Mouse (Mus musculus) hindbrain, embryonic 16.5 days (tissue): ENCODE results near the gene Lamp2. TPM values are rescaled to one million over a fixed set of nuclear protein-coding genes. Genes with fewer than 3 reads are reported as not detected.

Experiments
- ATAC-seq: fragments of 200-750 bp; cut with Nextera tagmentation; 2 replicates; pipeline ENCODE4 v1.8.0; 2017; ENCODE audit warnings: moderate TSS enrichment, moderate library complexity
- H3K27ac ChIP-seq: fragments of 300-500 bp; sonication (generic); 2 replicates; pipeline ENCODE4 v1.5.1; 2014; ENCODE audit warnings: low read depth, mild to moderate bottlenecking, control low read depth, low read length, moderate library complexity
- H3K27me3 ChIP-seq: fragments of 300-500 bp; sonication (generic); replicated peaks from 2 replicates; pipeline ENCODE4 v1.6.1; 2014; ENCODE audit warnings: low read length; ENCODE audit not compliant: control insufficient read depth, insufficient read depth
- H3K36me3 ChIP-seq: fragments of 300-500 bp; sonication (generic); 2 replicates; pipeline ENCODE4 v1.6.1; 2014; ENCODE audit warnings: mild to moderate bottlenecking, low read length, moderate library complexity, mixed read lengths; ENCODE audit not compliant: control insufficient read depth, insufficient read depth
- H3K4me1 ChIP-seq: fragments of 300-500 bp; sonication (generic); 2 replicates; pipeline ENCODE4 v1.6.1; 2014; ENCODE audit warnings: low read depth, low read length; ENCODE audit not compliant: control insufficient read depth, insufficient read depth
- H3K4me2 ChIP-seq: fragments of 300-500 bp; sonication (generic); 2 replicates; pipeline ENCODE4 v1.6.1; 2014; ENCODE audit warnings: mild to moderate bottlenecking, low read length, control low read depth, moderate library complexity
- H3K4me3 ChIP-seq: fragments of 300-500 bp; sonication (generic); 2 replicates; pipeline ENCODE4 v1.5.1; 2014; ENCODE audit warnings: mild to moderate bottlenecking, low read length, control low read depth, moderate library complexity
- H3K9ac ChIP-seq: fragments of 300-500 bp; sonication (generic); 2 replicates; pipeline ENCODE4 v1.6.1; 2014; ENCODE audit warnings: low read depth, mild to moderate bottlenecking, control low read depth, low read length, moderate library complexity
- H3K9me3 ChIP-seq: fragments of 300-500 bp; sonication (generic); 2 replicates; pipeline ENCODE4 v1.6.1; 2014; ENCODE audit warnings: mild to moderate bottlenecking, low read length, moderate library complexity; ENCODE audit not compliant: control insufficient read depth
- WGBS: fragments of 180-500 bp; shearing (Covaris S2); extraction: QIAGEN DNeasy Blood & Tissue Kit; methylation state at CpG from one replicate; pipeline ENCODE4 v1.1.7; 2014; 5-methylcytosine and 5-hydroxymethylcytosine counted together
- polyA plus RNA-seq: library from polyadenylated mRNA; unstranded; fragments of >200 nt; fragmentation: Nextera tagmentation; extraction: Ambion mirVana; gene quantifications from 2 replicates; pipeline ENCODE4 v1.2.1, GENCODE M21; 2015

The Lamp2 gene
- polyA plus RNA-seq, 1 experiment from 2014 or later = 63.7 TPM

DNA sequence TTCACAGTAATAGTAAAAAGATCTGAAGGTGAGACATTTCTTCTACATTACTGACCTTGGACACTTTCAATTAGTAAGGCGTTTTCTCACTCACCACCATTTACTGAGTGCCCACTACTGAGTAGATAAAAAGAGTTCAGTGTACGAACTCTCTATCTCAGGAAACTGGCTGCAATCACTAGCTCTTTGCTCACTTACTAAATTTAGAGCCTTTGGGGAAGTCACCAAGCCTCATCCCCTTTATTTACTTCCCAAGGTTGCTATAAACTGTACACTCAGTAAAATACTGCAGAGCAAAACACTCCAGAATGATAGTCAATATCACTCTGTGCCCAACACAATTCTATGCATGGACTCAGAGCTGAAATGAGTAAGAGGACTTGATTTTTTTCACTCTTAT is 16.6 kb downstream of the Lamp2 start:
- Histone ChIP-seq H3K4me2 (no peak overlapping the region), H3K27ac (no peak overlapping the region), H3K36me3 (no peaks in the 10 kb centered on the region), H3K9ac (no peak overlapping the region), H3K4me1 (no peaks in the 10 kb centered on the region), H3K9me3 (no peaks in the 10 kb centered on the region), H3K4me3 (no peak overlapping the region), H3K27me3 (no peaks in the 10 kb centered on the region)
- 83% methylated on average over 2 of the region's 2 CpGs for WGBS
- no peak for ATAC-seq

- peak; percentile 93 for ATAC-seq
- 51% methylated on average over 7 of the region's 7 CpGs for WGBS
Measured at GRCm38 (mm10) chrX:38438147-38438791, 18.0 kb downstream of the Lamp2 start.

GRCm38 (mm10) chrX:38429455-38429854 is 26.8 kb downstream of the Lamp2 start:
- Histone ChIP-seq H3K9ac (no peak overlapping the region), H3K4me1 (no peaks in the 10 kb centered on the region), H3K9me3 (no peaks in the 10 kb centered on the region), H3K27me3 (no peaks in the 10 kb centered on the region), H3K4me3 (no peak overlapping the region), H3K36me3 (0 out of 2 replicates have a peak, but pooled peaks cover 2% of the 10 kb centered on the region), H3K4me2 (no peak overlapping the region), H3K27ac (no peak overlapping the region)
- WGBS = 95% methylated on average over 4 of the region's 4 CpGs
- no peak for ATAC-seq

More at GRCm38 (mm10) chrX:38438147-38438791, 18.0 kb downstream of the Lamp2 start:
- Histone ChIP-seq H3K27ac (no peak overlapping the region), H3K4me3 (no peak overlapping the region), H3K4me2 (no peak overlapping the region), H3K36me3 (no peaks in the 10 kb centered on the region), H3K4me1 (no peaks in the 10 kb centered on the region), H3K9me3 (no peaks in the 10 kb centered on the region), H3K9ac (no peak overlapping the region), H3K27me3 (no peaks in the 10 kb centered on the region)

DNA sequence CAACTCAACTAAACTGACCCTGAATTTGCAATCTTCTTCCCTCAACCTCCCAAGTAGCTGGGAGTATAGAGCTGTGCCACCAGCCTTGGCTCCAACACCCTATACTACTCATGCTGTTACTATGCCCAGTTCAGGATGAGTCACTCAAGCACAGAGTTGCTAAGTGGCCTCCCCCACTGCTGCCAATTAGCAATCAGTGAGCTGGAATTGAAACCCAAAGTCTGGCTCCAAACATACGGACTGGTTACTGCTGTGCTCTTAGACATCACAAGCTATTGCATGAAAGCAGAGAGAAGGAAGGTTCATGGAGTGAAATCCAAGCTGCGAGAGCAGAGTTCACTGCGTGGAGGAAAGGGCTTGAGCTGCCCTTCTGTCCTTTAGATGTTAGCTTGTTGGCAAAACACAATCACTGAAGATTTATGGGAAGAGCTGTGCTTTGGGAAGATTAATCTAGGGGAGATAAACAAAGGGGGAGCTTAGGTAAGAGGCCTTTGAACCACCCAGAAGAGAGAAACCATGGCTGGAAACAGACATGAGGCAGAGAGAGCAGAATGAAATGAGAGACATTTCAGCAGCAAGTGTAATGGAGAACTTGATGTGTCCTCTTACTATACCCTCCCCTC is 27.3 kb downstream of the Lamp2 start:
- WGBS = 77% methylated on average over 3 of the region's 3 CpGs
- no peaks in the 10 kb centered on the region for H3K4me1 ChIP-seq
- no peak for ATAC-seq
- no peaks in the 10 kb centered on the region for H3K9me3 ChIP-seq
- no peak overlapping the region for H3K27ac ChIP-seq
- no peaks in the 10 kb centered on the region for H3K27me3 ChIP-seq
- no peak overlapping the region for H3K4me2 ChIP-seq
- H3K36me3 ChIP-seq = 0 out of 2 replicates have a peak, but pooled peaks cover 2% of the 10 kb centered on the region
- H3K4me3 ChIP-seq = no peak overlapping the region
- H3K9ac ChIP-seq = no peak overlapping the region

DNA sequence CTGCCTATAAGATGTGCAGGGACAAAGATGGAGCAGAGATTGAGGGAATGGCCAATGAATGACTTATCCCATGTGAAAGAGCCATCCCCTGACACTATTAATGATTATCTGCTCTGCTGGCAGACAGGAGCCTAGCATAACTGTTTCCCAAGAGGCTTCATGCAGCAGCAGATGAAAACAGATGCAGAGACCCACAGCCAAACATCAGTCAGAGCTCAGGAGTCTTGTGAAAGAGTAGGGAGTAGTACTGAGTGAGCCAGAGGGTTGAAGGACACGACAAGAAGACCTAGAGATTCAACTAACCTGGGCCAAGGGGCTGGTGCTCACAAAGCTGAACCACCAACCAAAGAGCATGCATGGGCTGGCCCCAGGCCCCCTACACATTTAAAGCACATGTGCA is 30.2 kb downstream of the Lamp2 start:
- WGBS = 79% methylated on average over 1 of the region's 1 CpGs

DNA sequence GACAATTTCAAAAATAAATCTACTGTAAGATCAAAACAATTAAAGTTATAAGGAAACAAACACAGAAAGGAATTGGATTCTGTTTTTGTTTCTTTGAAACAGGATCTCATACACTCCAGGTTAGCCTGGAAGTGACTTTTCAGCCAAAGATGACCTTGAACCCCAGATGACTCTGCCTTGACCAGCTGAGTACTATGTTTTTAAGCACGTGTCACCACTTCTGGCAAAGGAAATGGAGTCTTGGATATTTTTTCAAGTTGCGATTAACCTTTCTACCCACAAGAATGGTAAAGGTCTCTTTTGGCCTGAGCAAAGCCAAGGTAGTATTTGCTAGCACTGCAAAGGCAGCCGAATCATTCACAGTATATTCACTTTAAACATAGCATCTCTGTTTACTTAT is 33.2 kb downstream of the Lamp2 start:
- Histone ChIP-seq H3K4me3 (no peak overlapping the region), H3K27me3 (no peaks in the 10 kb centered on the region), H3K4me1 (no peaks in the 10 kb centered on the region), H3K9me3 (no peaks in the 10 kb centered on the region), H3K36me3 (no peaks in the 10 kb centered on the region), H3K9ac (no peak overlapping the region), H3K27ac (no peak overlapping the region), H3K4me2 (no peak overlapping the region)
- ATAC-seq = no peak
- 92% methylated on average over 3 of the region's 3 CpGs for WGBS

More for the DNA sequence above, 30.2 kb downstream of the Lamp2 start:
- H3K36me3 ChIP-seq = 0 out of 2 replicates have a peak, but pooled peaks cover 2% of the 10 kb centered on the region
- H3K27me3 ChIP-seq = no peaks in the 10 kb centered on the region
- H3K9ac ChIP-seq = no peak overlapping the region
- H3K4me3 ChIP-seq = no peak overlapping the region
- no peaks in the 10 kb centered on the region for H3K9me3 ChIP-seq
- no peak for ATAC-seq
- no peaks in the 10 kb centered on the region for H3K4me1 ChIP-seq
- no peak overlapping the region for H3K4me2 ChIP-seq
- H3K27ac ChIP-seq = no peak overlapping the region

GRCm38 (mm10) chrX:38422396-38422795 is 33.9 kb downstream of the Lamp2 start:
- Histone ChIP-seq H3K4me3 (no peak overlapping the region), H3K36me3 (no peaks in the 10 kb centered on the region), H3K27ac (no peak overlapping the region), H3K9ac (no peak overlapping the region), H3K9me3 (no peaks in the 10 kb centered on the region), H3K4me1 (no peaks in the 10 kb centered on the region), H3K4me2 (no peak overlapping the region), H3K27me3 (no peaks in the 10 kb centered on the region)
- WGBS = 68% methylated on average over 3 of the region's 3 CpGs
- no peak for ATAC-seq

DNA sequence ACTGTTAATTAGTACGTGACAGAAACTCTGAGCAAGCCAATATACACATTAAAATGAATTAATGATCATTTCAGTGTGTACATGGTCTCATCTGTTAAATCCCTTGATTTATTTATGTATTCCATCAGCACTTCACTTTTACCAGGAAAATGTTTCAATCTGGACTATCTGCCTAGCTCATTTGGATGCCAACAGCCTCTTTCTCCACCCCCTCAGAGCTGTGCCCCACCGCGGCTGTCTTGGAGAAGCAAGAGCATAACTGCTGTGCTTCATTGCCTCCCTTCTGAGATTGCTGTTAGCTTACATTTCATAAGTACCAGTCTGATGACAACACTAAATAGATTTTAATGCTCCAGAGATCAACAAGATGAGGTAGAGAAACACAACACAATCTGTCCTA is 52.4 kb downstream of the Lamp2 start:
- no peak overlapping the region for H3K4me2 ChIP-seq
- H3K27ac ChIP-seq = no peak overlapping the region
- no peak overlapping the region for H3K9ac ChIP-seq
- peak; percentile 81 for ATAC-seq
- no peaks in the 10 kb centered on the region for H3K9me3 ChIP-seq
- H3K4me3 ChIP-seq = no peak overlapping the region
- H3K27me3 ChIP-seq = no peaks in the 10 kb centered on the region
- no peaks in the 10 kb centered on the region for H3K4me1 ChIP-seq
- WGBS = 38% methylated on average over 3 of the region's 3 CpGs
- no peaks in the 10 kb centered on the region for H3K36me3 ChIP-seq

GRCm38 (mm10) chrX:38402981-38403380 is 53.3 kb downstream of the Lamp2 start:
- H3K36me3 ChIP-seq = no peaks in the 10 kb centered on the region
- H3K9ac ChIP-seq = no peak overlapping the region
- H3K27me3 ChIP-seq = no peaks in the 10 kb centered on the region
- no peak overlapping the region for H3K4me2 ChIP-seq
- H3K4me1 ChIP-seq = no peaks in the 10 kb centered on the region
- no peak overlapping the region for H3K27ac ChIP-seq
- H3K9me3 ChIP-seq = no peaks in the 10 kb centered on the region
- WGBS = 82% methylated on average over 5 of the region's 5 CpGs
- H3K4me3 ChIP-seq = no peak overlapping the region
- no peak for ATAC-seq
